Mouse (Mus musculus) neutrophil, adult 5-6 weeks (primary cell): ENCODE measurements around the gene Myo1h. TPM values are rescaled to one million over a fixed set of nuclear protein-coding genes. Genes with fewer than 3 reads are reported as not detected.

Experiments used
- ATAC-seq: fragments of 151-379, 151-347 bp; 2 replicates; pipeline ENCODE4 v1.8.0; 2017; ENCODE audit warnings: mild to moderate bottlenecking, moderate TSS enrichment; ENCODE audit not compliant: insufficient number of reproducible peaks, poor library complexity, low FRiP score, severe bottlenecking; ENCODE audit errors: extremely low read depth
- total RNA-seq: library from RNA; stranded (forward); fragments of 200-1000 nt; gene quantifications from 2 replicates; pipeline ENCODE4 v1.2.3, GENCODE M21; 2017

Gene Myo1h
- 1.6 TPM in 2 replicates for total RNA-seq

- no peak for ATAC-seq
Observed at GRCm38 (mm10) chr5:114288874-114289273, at the start of gene Myo1h. Gene Myo1h, plus strand, starts transcription at chr5:114289166.

- no peak for ATAC-seq
Observed at GRCm38 (mm10) chr5:114239737-114240136, 49.2 kb upstream of the Myo1h start.

- ATAC-seq: no peak
Observed at GRCm38 (mm10) chr5:114246465-114246864, 42.5 kb upstream of the Myo1h start.

GRCm38 (mm10) chr5:114248174-114248589 is 40.8 kb upstream of the Myo1h start:
- no peak for ATAC-seq

- no peak for ATAC-seq
Observed at GRCm38 (mm10) chr5:114259495-114259894, 29.5 kb upstream of the Myo1h start.

- no peak for ATAC-seq
Observed at GRCm38 (mm10) chr5:114261494-114261893, 27.5 kb upstream of the Myo1h start.

- no peak for ATAC-seq
Observed at GRCm38 (mm10) chr5:114264030-114264459, 24.9 kb upstream of the Myo1h start.

GRCm38 (mm10) chr5:114264791-114265190 is 24.2 kb upstream of the Myo1h start:
- ATAC-seq: no peak

GRCm38 (mm10) chr5:114268646-114269045 is 20.3 kb upstream of the Myo1h start:
- no peak for ATAC-seq

GRCm38 (mm10) chr5:114269499-114269898 is 19.5 kb upstream of the Myo1h start:
- ATAC-seq: no peak

- ATAC-seq: no peak
Observed at GRCm38 (mm10) chr5:114269984-114270383, 19.0 kb upstream of the Myo1h start.

- no peak for ATAC-seq
Observed at GRCm38 (mm10) chr5:114273693-114274402, 15.1 kb upstream of the Myo1h start, which contains the start of gene Foxn4. Gene Foxn4, minus strand, starts transcription at chr5:114273807.

- no peak for ATAC-seq
Observed at GRCm38 (mm10) chr5:114275339-114275738, 13.6 kb upstream of the Myo1h start.

- ATAC-seq: no peak
Observed at GRCm38 (mm10) chr5:114275991-114276390, 13.0 kb upstream of the Myo1h start.

- no peak for ATAC-seq
Observed at GRCm38 (mm10) chr5:114279382-114280143, 9.4 kb upstream of the Myo1h start.

- ATAC-seq: no peak
Observed at GRCm38 (mm10) chr5:114282346-114282745, 6.6 kb upstream of the Myo1h start.

- no peak for ATAC-seq
Observed at GRCm38 (mm10) chr5:114284604-114285397, 4.2 kb upstream of the Myo1h start.

GRCm38 (mm10) chr5:114285398-114285700 is 3.6 kb upstream of the Myo1h start:
- ATAC-seq: no peak

- ATAC-seq: no peak
Observed at GRCm38 (mm10) chr5:114286102-114286501, 2.9 kb upstream of the Myo1h start.
